Mouse (Mus musculus) ovary, postnatal 36 days (tissue): ENCODE data around the gene Gaa.
"Not testable (repeated sequence)": the region's sequence is repeated elsewhere in the genome, so short reads cannot be mapped to it uniquely, and the experiment has no call there.

Experiments
- DNase-seq: peaks from one replicate; pipeline ENCODE4 v3.0.0; 2022; ENCODE audit warnings: low spot score, mixed read lengths

Gene Gaa

DNA sequence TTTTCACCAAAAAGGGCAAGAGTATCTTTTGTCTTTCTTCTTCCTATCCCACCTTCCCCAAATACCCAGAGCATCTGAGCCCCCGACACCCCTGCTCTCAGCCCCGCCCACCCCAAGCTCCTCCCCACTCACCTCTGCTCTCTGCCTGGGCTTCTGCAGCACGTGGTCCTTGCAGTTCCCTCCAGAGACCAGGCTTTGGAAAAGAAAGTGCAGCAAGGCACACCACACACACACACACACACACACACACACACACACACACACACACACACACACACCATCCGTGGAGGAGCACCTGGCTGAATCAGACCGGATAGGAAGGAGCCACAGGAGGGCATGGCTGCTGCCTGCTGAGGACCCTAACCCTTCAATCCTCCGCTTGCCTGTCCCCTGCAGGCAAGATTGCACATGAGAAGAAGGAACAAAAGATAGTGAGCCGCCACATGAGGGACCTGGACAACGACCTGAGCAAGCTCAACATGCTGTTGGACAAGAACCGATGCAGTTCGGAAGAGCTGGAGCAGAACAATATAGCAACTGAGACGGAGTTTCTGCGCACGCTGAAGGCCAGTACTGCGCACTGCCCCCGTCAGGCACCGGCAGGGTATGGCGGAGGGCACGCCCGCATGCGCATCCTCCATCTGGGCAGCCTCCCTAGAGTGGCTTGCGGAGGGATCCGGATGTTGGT is 14.7 kb upstream of the Gaa start:
- DNase-seq, result peak; percentile 62

DNA sequence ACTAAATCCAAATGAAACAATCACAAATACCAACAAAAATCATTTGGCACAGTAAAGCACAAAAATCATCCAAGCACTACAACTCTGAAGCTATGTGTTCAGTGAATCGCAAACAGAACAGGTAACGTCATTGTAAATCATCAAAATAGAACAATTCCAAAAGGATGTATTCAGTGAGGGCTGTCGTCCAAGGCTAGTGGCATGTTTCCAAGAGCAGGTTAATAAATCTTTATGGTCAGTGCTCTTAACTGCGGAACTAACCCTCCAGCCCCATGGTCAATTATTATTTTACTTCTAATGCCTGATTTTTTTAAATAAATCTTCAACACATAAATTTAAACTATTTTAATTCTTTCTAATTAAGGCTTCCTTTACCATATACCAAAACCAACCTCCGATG is 11.1 kb upstream of the Gaa start:
- not testable (repeated sequence) for DNase-seq

GRCm38 (mm10) chr11:119258216-119258571 is 9.5 kb upstream of the Gaa start:
- DNase-seq, result no peak

DNA sequence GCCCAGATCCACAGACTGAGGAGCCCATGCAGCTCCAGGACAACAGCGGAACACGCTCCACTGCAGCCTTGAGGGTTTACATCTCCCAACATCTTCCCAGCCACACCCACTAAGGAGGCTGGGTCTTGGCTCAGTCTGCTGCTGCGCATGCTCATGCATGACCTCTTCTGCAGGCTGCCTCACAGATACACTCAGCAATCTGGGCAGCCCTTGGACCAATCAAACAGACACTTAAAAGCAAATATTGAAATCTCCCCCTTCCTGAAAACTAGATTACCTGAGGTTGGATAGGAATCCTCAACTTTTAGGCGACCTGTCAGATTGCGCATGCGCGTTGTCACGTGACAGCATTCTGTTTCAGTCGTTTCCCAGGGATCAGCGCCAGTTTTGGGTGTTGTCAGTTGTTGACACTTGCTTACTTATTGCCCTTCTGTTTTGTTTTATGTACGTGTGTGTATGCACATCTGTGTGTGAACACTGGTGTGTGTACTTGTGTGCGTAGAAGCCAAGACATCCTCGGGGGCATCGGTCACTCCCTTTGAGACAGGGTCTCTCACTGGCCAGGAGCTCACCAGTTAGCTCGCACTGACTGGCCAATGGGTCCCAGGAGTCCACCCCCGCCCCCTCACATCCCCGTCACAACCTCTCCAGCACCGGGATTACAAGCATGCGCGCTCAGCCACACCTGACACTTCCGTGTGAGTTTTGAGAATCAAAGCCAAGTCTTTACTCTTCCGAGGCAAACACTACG is 8.9 kb upstream of the Gaa start:
- peak; percentile 66 for DNase-seq

- DNase-seq, result no peak
These were observed 7.7 kb upstream of the Gaa start for GRCm38 (mm10) chr11:119259977-119260376.

GRCm38 (mm10) chr11:119264413-119264812 is 3.3 kb upstream of the Gaa start:
- no peak for DNase-seq

DNA sequence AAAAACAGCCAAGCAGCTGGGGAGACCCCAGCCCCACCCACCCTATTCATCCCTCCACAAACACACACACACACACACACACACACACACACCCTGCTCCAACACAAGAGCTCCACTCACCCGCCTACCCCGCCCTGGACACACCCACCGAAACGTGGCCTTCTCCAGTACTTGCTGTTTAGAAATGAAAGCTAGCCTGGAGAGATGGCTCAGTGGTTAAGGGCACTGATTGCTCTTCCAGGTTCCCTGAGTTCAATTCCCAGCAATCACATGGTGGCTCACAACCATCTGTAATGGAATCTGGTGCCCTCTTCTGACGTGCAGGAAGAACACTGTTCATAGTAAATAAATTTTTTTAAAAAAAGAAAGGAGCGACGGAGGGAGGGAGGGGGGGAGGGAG is 1.9 kb upstream of the Gaa start:
- no peak for DNase-seq

- peak; percentile 50 for DNase-seq
These were observed 429 bp upstream of the Gaa start for GRCm38 (mm10) chr11:119267241-119267674.

DNA sequence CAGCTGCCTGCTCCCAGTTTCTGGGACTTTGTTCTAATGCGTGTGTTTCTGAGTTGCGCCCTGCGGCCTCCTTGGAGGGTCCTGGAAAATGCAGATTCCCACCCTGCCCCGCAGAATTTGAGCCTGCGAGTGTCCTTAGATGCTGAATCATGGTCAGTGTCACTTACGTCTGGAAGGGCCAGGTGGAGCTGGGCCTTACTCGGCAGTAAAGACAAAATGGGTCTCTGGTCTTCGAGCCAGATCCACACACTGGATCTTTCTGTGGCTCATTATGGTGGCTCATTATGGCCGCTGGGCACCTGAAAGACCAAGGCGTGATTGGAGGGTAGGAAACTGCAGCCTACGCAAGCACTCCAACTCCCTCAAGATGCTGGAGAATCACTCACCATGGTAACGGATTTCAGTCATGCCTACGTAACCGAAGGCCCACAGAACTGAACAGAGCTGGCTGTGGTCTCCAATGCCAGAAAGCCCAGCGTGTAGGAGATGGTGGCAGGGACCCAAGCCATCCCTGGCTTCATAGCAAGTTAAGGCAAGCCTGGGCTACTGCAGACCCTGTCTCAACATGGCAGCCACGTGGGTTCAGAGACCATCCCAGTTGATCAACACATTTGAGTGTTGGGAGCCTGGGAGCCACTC is 989 bp downstream of the Gaa start:
- no peak for DNase-seq

- not testable (repeated sequence) for DNase-seq
These were observed 4.8 kb downstream of the Gaa start for GRCm38 (mm10) chr11:119272492-119272891.

DNA sequence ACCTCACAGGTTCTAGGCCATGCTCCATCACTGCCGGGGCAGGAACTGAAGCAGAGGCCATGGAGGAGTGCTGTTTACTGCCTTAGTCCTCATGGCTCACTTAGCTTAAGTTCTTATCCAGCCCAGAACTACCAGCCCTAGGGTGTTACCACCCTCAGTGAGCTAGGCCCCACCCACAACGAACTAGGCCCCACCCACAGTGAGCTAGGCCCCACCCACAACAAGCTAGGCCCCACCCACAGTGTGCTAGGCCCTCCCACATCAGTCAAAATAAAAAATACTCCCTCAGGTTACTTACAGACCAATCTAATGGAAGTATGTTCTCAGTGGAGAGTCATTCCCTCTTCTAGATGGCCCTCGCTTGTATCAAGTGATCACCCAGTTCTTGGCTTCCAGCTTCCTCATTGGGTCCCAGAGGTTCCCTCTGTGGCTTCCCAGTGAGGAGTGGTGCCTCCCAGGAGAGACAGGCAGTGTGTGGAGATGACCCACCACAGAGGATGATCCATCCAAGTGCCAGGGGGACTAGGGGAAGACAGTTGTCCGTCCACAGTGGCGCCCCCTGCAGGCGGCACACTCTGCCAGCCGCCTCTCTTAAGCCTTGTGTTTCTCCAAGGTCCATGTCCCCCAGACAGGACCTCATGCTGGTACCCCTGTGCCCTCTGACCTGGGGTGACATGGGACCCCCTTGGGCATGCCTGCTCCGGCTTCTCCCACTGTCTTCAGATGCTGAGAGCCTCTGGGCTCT is 5.7 kb downstream of the Gaa start:
- no peak for DNase-seq

GRCm38 (mm10) chr11:119281030-119281429 is 13.3 kb downstream of the Gaa start:
- DNase-seq, result no peak

- no peak for DNase-seq
These were observed 18.3 kb downstream of the Gaa start for GRCm38 (mm10) chr11:119285791-119286527.

DNA sequence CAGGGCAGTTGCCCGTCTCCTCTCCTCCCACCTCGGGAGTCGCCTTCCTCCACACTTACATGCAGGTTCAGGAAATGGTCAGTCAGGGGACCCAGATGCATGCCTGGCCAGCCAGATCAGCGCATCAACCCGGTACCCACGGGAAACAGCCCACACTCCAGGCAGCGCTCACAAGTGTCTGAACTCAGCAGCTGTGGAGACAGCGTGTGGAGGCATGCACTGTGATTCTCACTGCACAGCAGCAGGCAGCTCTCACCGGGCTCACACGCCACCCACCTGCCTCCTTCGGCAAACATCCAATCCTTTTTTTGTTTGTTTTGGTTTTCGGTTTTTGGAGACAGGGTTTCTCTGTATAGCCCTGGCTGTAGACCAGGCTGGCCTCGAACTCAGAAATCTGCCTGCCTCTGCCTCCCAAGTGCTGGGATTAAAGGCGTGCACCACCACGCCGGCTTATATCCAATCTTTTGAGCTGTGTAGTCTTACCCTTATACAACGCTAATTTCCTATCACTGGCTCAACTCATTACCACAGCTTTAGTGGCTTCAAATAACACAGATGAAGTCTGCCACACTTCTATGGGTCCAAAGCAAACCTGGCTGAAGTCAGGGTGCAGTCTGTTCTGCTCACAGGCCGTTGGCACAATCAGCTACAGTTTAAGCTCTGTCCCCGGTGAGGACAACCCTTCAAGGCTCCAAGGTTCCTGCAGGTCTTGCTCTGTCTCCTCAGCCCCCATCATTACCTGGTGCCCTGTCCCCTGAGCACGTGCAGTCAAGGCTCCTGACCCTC is 19.7 kb downstream of the Gaa start:
- no peak for DNase-seq

GRCm38 (mm10) chr11:119292861-119293260 is 25.2 kb downstream of the Gaa start:
- not testable (repeated sequence) for DNase-seq

GRCm38 (mm10) chr11:119297996-119298395 is 30.3 kb downstream of the Gaa start:
- DNase-seq, result no peak

GRCm38 (mm10) chr11:119298917-119299316 is 31.2 kb downstream of the Gaa start:
- DNase-seq, result no peak

DNA sequence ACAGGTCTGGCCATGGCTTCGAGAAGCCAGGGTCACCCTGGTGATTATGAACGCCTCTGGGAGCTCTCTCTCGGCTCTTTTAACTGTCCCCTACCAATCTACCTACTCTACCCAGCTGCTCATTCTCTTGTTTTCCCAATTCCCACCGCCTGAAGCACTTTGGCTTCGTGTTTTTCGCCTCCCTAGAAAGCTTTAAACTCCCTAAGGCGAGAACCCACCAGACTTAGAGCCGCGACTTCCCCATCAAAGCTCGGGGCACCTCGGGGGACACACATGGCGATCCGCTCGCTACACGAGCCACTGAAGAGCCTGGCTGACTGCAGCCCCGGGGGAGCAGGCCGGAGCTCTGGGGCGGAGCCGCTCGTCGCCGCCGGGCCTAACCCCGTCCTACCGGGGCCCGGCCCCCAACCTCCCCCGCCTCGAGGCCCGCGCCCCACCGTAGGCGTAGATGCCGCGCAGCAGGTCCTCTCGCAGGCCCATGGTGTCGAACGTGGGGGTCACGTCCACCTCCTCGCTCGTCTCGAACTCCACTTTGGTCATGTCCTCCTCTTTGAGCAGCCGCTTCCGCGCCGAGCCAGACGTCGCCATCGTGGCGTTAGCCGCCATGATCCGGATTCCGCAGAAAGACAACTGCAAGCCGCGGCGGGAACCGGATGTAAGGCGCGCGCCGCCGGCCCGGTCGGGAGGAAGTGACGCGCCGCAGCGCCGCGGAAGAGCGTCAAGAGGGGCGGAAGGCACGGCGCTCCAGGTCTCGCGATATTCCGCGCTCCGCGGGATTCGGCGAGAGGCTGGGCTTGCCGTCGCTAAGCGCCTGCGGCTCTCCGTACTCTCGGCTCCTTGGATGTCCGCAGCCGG is 31.9 kb downstream of the Gaa start, which contains the start of gene Eif4a3:
Gene Eif4a3, minus strand, starts transcription at position 699 of the 855 bp plus-strand sequence.
- DNase-seq, result peak; percentile 97

DNA sequence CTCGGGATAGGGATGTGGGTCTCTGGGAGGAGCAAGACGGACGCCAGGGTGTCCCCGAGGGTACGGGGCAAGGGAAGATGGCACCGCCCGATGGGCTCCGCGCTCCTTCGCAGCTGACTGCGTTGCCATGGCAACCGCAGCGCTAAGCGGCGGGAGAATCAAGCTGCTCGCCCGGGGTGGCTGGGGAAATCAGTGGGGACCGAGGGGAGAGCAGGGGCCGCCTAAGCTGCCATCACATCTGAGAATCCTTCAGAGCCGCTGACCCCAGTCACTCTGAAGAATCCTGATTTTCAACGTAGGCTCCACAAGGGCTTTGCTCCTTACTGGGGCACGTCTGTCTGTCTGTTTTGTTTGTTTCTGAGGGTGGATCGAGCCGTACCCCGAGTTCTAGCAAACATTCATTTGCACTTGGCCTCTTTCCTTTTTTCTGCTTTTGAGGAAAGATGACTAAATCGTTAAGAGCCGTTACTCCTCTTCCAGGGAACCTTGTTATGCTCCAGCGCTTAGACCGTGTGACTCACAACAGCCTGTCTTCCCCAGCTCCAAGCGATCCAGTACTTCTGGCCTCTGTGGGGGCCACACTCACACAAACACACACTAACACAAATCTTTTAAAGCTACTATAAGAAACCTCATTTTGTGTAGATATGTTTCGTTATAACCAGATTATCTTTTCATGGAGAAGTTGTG is 32.7 kb downstream of the Gaa start:
- DNase-seq, result no peak
